Mouse (Mus musculus) spleen, embryonic (tissue): ENCODE measurements around the gene Slc25a21.

ENCODE experiments used
- CTCF ChIA-PET: fragments of 350-600 bp; sonication (Branson Sonifier 250); formaldehyde crosslinking; loops from one replicate; lab custom pipeline; 2022; lab: Charles Lee

The Slc25a21 gene

GRCm38 (mm10) chr12:56773941-56774340 is 423.3 kb downstream of the Slc25a21 start:
- CTCF ChIA-PET = no interaction called here

- CTCF ChIA-PET = no interaction called here
Measured at GRCm38 (mm10) chr12:56769421-56769820, 427.9 kb downstream of the Slc25a21 start.

DNA sequence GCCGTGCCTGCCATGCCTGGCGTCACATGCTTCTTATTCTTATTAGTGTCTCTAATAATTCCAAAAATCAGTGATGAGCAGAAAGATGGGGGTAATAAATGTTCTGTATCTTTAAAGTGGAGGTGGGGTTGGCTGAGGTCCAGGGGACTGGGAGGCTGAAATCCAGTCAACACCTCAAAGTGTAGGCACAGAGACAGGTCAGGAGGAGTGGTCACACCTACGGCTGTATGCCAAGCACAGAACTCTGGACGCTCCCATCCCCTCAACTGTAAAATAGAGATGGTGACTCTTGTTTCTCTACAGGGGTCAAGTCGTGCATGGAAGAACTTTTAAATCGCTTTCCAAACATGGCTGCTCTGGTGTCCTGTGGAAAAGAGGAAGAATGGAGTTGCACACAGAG is 429.8 kb downstream of the Slc25a21 start:
- CTCF ChIA-PET = interaction anchor here (0.6 kb wide), 1 partner anchor 334 kb away, joined by 7 read pairs; no protein-coding TSS in a partner anchor

DNA sequence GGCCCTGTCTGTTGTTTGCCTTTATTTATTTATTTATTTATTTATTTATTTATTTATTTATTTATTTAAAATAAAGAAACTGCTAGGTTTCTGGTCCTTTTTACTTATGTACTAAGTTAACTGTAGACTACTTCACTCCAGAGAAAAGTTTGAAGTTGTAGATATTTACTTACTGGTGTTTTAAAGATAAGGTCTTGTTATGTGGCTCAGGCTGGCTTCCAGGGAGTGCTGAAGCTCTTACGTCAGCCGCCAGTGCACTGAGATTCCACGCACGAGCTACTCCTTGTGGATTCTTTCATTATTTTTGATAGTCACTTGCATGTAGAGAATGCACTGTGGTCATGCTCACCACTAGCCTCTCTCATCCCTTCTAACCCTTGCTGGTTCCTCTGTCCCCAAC is 460.2 kb downstream of the Slc25a21 start:
- CTCF ChIA-PET = no interaction called here

DNA sequence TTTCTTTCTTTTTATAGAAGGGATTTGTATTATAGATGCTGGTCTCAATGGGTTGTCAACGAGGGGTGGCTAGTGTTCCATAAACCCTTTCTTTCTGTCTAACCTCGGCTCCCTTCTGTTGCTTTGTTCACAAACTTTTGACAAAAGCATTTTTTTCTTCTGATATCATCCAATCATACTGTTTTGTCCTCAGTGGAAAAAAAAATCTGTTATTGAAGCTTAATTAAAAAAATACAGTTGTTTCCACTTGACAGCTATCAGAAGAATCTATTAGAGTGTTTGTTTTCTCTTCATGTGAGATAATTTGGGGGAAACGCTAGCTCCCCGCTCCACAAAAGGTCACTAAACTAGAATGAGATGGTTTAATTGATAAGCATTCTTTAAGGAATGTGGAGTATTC is 469.6 kb downstream of the Slc25a21 start:
- CTCF ChIA-PET = no interaction called here

- CTCF ChIA-PET = interaction anchor here (0.7 kb wide), 1 partner anchor 10 kb away, joined by 5 read pairs; no protein-coding TSS in a partner anchor
Measured at GRCm38 (mm10) chr12:56718707-56719051, 478.6 kb downstream of the Slc25a21 start.

DNA sequence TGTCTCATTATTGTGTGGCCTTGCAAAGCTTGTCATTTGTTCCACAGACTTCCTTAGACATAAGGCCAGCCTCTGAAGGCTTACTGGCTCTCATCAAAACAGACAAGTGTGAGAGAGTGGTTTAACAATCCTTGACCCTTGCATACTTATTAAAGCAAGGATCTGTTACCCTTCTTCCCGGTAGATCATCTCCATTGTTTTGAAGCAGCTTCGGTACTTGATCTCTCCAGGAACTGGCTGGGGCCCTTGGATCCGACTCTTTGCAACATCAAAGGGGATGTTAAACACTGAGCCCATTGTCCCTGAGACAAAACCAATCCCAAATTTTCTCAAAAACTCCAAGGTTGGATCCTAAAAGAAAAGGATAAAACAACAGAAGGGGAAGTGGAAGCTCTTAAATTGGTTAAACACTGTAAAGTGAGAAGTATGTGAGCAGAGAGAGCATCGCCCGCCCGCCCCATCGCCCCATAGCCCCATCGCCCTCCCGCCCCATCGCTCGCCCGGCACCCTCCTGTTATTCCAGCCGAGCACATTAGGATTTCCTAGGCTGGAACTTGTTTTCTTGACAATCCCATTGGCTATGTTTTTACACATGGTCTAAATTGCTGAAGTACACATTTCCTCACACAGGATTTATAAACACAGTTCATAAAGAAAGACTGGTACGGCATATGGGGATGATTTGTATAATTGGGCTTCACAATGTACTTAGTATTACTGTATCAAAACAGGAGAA is 479.1 kb downstream of the Slc25a21 start:
- CTCF ChIA-PET = interaction anchor here (0.7 kb wide), 1 partner anchor 10 kb away, joined by 5 read pairs; no protein-coding TSS in a partner anchor

DNA sequence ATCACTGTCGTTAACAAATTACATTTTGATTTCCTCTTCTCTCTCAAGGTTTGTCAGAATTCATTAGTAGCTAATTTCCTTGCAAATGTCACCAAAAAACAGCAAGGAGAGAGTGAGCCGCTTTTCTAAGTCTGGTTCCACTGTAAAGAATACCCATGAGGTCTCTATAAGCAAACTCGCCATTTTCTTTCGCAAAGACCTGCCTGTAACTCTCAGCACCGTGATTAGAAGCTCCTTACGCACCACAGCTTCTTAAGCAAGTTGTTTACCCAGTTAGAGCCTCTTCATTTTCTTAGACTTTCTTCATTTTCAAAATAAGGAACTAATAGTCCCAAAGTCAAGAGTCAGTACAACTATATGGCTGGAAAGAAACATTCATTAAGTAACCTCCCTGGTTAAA is 496.3 kb downstream of the Slc25a21 start:
- CTCF ChIA-PET = no interaction called here

- CTCF ChIA-PET = no interaction called here
Measured at GRCm38 (mm10) chr12:56699915-56700900, 497.1 kb downstream of the Slc25a21 start.

GRCm38 (mm10) chr12:56699351-56699750 is 497.9 kb downstream of the Slc25a21 start:
- CTCF ChIA-PET = no interaction called here

DNA sequence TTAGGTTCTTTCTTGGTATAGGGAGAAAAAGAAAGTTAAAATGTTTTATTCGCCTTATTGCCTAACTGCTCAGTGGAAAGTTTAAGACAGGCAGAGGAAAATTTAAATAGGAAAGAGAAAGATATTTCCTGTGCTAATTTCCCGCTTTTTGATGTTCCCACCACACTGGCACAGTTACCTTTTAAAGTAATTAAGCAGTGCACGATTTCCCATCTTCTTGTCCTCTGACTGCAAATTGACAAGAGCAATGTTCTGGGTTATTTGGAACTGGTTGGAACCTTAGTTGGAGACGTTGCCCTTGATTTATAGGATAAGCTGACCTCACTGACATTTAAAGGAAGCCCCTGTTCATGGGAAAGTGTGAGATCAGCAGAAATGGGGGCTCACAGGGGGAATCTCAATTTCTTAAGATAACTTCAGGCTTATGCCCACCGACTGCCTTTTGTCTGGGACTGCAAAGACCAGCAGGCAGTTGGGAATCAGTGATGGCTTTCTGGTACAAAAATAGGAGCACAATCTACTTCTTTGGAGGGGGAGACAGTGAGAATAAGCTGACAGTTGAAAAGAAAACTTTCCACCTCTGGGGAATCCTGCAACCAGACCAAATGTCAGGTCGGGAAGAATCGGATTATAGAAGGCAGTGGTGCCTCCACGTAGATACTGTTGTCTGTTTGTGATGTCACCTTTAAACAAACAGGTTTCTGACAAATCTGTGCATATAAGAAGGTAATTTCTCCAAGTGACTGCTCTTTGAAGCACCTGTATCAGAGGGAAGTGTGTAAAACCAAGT is 498.9 kb downstream of the Slc25a21 start:
- CTCF ChIA-PET = no interaction called here

DNA sequence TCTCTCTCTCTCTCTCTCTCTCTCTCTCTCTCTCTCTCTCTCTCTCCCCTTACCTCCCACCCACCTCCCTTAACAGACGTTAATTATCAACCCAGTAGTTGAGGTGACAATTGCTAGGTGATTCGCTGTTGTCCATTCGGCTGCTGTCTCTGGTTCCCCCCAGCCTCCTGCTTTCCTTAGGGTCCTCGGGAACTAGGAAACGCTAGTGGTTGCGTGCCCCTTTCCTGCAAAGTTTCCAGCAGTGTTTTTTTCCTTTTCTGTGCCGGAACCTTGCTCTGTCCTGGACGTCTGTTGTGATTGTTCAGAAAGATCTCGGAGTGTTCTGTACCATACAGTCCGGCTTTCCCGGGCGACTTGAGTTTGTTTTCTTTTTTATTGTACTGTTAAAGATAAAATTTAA is 499.5 kb downstream of the Slc25a21 start:
- CTCF ChIA-PET = no interaction called here

DNA sequence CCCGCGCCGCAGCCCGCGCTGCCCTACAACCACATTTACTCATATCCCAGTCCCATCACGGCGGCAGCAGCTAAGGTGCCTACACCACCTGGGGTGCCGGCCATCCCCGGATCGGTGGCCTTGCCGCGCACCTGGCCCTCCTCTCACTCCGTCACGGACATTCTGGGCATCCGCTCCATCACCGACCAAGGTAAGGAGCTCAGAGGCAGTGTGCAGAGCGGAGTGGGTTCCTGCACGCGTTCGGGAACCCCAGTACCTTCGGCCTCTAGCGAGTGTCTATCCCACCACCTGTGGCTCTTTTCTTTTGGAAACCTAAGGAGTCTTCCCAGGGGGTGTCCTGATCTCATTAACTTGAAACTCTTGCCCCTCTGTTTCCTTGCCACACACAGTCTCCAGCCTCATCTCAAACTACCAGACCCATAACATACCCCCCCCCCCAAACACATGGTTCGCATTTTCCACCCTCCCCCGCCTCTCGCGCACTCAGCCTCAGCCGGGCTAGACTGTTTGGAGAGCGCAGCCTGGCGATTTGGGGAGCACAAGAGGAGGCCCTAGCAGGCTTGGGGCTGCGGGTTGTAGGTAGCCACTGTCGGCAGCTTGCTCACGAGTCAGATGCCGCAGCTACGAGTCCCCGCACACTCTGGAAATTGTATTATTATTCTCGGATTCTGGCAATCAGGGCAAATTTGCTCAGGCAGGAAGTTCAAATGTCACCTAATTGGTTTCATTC is 500.1 kb downstream of the Slc25a21 start:
- CTCF ChIA-PET = no interaction called here

DNA sequence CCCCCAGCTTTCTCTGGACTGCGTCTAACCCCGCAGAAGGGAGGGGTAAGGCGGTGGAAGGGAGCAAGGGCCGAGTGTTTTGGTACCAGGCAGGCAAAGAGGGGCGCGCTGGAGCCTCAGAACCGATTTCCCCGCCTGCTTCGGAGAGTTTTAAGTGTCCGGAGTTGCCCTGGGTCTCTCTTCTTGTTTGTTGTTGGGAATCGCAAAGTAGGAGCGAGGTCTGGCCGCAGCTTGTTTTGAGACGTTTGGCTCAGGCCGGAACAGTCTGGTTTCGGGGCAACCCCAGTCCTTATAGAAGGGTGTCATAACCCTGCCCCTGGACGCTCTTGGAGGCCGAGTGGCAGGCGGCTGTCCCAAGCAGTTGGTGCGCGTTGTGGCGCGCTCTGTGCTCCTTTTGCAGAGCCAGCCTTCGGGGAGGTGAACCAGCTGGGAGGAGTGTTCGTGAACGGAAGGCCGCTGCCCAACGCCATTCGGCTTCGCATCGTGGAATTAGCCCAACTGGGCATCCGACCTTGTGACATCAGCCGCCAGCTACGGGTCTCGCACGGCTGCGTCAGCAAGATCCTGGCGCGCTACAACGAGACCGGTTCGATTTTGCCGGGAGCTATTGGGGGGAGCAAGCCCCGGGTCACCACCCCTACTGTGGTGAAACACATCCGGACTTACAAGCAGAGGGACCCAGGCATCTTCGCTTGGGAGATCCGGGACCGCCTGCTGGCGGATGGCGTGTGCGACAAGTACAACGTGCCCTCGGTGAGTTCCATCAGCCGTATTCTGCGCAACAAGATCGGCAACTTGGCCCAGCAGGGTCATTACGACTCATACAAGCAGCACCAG is 500.9 kb downstream of the Slc25a21 start:
- CTCF ChIA-PET = no interaction called here

DNA sequence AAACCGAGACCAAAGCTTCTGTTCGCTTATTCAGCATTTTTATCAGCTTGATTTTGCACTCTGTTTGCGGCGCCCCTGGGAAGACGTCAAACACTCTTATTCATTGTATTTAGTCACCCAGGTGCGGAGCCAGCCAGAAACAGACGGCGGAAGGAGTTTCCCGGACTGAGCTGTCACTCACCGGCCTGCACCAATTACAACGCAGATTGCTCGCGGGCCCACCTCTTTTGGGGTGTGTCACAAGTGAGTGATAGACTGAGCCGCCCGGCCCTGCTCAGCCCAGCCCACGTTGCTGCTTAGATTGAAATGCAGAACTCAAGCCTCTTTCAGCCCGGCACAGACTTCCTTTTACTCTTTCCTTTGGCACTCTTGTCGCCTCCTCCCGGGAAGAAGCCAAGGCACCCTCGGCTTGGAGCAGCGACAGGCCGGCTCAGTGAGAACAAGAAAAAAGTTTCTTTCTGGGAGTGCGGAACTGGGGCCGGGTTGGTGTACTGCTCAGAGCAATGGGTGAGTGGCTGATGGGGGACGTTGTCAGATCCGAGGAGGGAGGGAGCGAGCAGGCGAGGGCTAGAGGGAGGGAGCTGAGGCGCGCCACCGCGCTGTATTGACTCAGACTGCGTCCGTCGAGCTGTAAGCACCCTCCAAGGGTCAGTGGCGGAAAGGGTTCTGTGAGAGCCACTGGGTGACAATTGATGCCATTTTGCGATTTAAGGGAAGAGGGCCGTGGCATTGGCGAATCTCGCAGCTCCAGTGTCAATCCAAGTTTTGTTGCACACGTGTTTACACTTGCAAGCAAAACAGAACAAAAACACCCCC is 501.7 kb downstream of the Slc25a21 start:
- CTCF ChIA-PET = no interaction called here

DNA sequence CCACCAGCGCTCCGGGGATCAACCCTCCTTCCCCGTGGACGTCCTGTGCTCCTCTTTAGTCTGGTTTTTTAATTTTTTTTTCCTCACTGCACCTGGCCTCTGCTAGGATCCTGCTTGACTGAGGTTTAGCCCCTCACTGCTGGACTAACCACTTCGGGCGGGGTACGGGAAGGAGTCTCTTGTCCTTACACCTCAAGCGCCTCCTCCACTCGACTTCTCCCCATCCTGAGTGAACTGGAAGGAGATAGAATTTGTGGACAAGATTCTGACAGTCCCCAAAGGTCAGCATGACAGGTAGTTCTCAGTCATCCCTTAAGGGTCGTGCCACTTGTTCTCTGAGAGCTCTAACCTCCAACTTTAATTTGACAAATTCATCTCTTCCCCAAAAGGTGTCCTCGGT is 502.3 kb downstream of the Slc25a21 start:
- CTCF ChIA-PET = no interaction called here

GRCm38 (mm10) chr12:56694361-56694760 is 502.9 kb downstream of the Slc25a21 start:
- CTCF ChIA-PET = no interaction called here

DNA sequence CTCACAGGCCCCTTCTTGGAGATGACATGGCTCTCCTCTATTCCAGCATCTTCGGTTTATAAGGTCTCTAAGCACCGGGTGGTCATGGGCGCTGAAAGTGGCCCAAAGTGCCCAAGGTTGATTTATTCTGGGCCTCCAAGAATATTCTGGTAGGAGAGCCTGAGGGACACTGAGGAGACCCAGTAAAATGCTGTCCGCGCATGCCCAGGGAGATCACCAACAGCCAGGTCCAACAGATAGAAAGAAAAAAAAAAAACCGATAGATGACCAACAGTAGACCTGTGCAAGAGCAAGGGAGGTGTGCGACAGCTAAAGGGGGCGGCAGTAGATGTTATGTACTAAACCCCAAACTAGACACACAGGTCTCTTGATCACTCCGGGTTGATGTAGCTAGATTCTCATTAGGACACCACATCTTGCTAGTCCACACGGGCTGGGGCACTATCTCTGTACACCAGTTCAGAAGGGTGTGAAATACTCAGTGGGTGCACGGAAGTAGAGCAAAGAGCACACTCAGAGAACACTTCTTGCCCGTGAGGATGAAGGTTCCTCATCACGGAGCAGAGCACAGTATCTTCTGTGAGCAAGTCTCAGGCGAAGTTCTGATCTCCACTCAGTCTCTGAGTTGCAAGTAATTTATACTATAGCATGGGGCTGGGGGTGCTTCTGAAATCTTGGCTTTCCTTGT is 503.7 kb downstream of the Slc25a21 start:
- CTCF ChIA-PET = no interaction called here

DNA sequence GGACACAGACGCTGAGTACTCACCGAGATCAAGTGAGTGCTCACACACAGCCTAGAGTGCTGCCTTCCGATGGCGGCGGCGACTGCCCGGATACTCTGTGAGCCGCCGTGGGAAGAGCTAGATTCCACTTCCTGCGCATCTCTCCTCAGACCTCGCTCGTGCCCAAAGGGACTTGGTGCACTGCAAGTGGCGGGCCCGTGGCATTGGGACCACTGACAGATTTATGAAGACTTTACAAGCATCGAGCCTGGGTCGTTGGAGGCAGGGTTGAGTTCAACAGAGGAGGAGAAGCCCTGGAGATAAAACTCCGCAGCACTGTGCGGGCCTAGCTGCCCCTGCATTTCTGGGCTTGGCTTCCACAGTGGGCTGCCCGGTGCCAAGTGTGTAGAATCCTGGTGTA is 504.7 kb downstream of the Slc25a21 start:
- CTCF ChIA-PET = interaction anchor here (0.5 kb wide), 1 partner anchor 32 kb away, joined by 7 read pairs; no protein-coding TSS in a partner anchor
